Mouse (Mus musculus) intestine, postnatal 0 days (tissue): ENCODE data around the gene Lgr6. TPM values are rescaled to one million over a fixed set of nuclear protein-coding genes. Genes with fewer than 3 reads are reported as not detected.
A peak's percentile ranks its signal among the peaks of the same experiment; 100 is the strongest.

Experiments used
- ATAC-seq: fragments of 200-750 bp; cut with Nextera tagmentation; 2 replicates; pipeline ENCODE4 v1.8.0; 2017; ENCODE audit warnings: mild to moderate bottlenecking, moderate TSS enrichment, moderate library complexity
- H3K27ac ChIP-seq: fragments of 300-500 bp; sonication (generic); 2 replicates; pipeline ENCODE4 v1.5.1; 2014; ENCODE audit warnings: mild to moderate bottlenecking, low read depth, low read length, moderate library complexity
- H3K27me3 ChIP-seq: fragments of 300-500 bp; sonication (generic); replicated peaks from 2 replicates; pipeline ENCODE4 v1.6.1; 2014; ENCODE audit warnings: low read length, mixed read lengths; ENCODE audit not compliant: control insufficient read depth, insufficient read depth
- H3K36me3 ChIP-seq: fragments of 300-500 bp; sonication (generic); 2 replicates; pipeline ENCODE4 v1.6.1; 2014; ENCODE audit warnings: mild to moderate bottlenecking, moderate library complexity; ENCODE audit not compliant: control insufficient read depth, insufficient read depth
- H3K4me1 ChIP-seq: fragments of 300-500 bp; sonication (generic); replicated peaks from 2 replicates; pipeline ENCODE4 v1.6.1; 2014; ENCODE audit warnings: antibody characterized with exemption, low read length, mixed read lengths; ENCODE audit not compliant: control insufficient read depth, insufficient read depth
- H3K4me2 ChIP-seq: fragments of 300-500 bp; sonication (generic); replicated peaks from 2 replicates; pipeline ENCODE4 v1.6.1; 2014; ENCODE audit warnings: low read depth, mild to moderate bottlenecking, moderate library complexity
- H3K4me3 ChIP-seq: fragments of 300-500 bp; sonication (generic); 2 replicates; pipeline ENCODE4 v1.5.1; 2014; ENCODE audit warnings: low read depth, low read length
- H3K9ac ChIP-seq: fragments of 300-500 bp; sonication (generic); 2 replicates; pipeline ENCODE4 v1.6.1; 2014; ENCODE audit warnings: mild to moderate bottlenecking, low read depth, low read length
- H3K9me3 ChIP-seq: fragments of 300-500 bp; sonication (generic); 2 replicates; pipeline ENCODE4 v1.6.1; 2016; ENCODE audit warnings: mixed run types; ENCODE audit not compliant: control insufficient read depth
- CTCF ChIP-seq: sonication (generic); IDR thresholded peaks from 2 replicates; pipeline ENCODE4 v1.5.1; 2016; ENCODE audit warnings: low read depth, mild to moderate bottlenecking, control low read depth, antibody characterized with exemption, moderate library complexity
- WGBS: fragments of 180-500 bp; shearing (Covaris S2); extraction: QIAGEN DNeasy Blood & Tissue Kit; methylation state at CpG from one replicate; pipeline ENCODE4 v1.1.7; 2014; 5-methylcytosine and 5-hydroxymethylcytosine counted together
- polyA plus RNA-seq: library from polyadenylated mRNA; unstranded; fragments of >200 nt; fragmentation: Nextera tagmentation; extraction: Ambion mirVana; gene quantifications from 2 replicates; pipeline ENCODE4 v1.2.1, GENCODE M21; 2015

Gene Lgr6
- polyA plus RNA-seq, 1 experiment from 2014 or later, result 0.44 TPM

DNA sequence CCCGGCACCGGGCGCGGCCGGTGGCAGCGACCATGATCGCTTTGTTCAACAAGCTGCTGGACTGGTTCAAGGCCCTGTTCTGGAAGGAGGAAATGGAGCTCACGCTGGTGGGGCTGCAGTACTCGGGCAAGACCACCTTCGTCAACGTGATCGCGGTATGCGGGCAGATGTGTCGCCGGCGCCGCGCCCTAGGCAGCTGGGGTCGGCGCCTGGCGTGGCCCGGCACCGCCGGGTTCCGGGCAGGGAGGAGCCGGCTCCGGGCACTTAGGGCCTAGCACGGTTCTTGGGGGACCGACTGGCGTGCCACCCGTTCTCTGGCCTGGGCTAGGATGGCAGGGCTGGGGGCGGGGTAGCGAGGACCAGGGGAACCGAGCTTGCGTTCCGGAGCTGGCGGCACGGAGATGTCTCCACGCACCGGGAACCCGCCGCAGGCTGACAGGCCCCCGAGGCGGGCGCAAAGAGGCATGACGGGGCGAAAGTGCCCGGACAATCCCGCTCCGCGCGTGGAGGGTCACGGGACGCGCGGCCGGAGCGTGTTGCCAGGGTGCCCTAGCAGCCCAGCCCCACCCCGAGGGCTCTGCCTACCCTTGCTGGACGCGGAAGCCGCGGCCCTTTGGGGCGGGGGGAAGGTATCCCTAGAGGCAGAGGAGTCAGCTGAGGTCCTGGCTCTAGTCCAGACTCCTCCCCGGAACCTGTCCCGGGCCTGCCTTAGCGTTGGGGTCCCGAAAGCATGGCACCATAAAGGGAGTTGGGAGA is 42.0 kb upstream of the Lgr6 start:
- Histone ChIP-seq H3K9ac (peak overlapping the region; percentile 95), H3K4me1 (peaks cover 8% of the 10 kb centered on the region), H3K4me2 (peak overlapping the region; percentile 80), H3K36me3 (0 out of 2 replicates have a peak, but pooled peaks cover 4% of the 10 kb centered on the region), H3K9me3 (no peaks in the 10 kb centered on the region), H3K4me3 (peak overlapping the region; percentile 90), H3K27ac (peak overlapping the region; percentile 89), H3K27me3 (peaks cover 2% of the 10 kb centered on the region; the same call in 1 of the 2 replicates)
- WGBS, result under 1% methylated on average over 68 of the region's 69 CpGs
- ATAC-seq, result peak; percentile 74
- TF ChIP-seq CTCF, result no peak

DNA sequence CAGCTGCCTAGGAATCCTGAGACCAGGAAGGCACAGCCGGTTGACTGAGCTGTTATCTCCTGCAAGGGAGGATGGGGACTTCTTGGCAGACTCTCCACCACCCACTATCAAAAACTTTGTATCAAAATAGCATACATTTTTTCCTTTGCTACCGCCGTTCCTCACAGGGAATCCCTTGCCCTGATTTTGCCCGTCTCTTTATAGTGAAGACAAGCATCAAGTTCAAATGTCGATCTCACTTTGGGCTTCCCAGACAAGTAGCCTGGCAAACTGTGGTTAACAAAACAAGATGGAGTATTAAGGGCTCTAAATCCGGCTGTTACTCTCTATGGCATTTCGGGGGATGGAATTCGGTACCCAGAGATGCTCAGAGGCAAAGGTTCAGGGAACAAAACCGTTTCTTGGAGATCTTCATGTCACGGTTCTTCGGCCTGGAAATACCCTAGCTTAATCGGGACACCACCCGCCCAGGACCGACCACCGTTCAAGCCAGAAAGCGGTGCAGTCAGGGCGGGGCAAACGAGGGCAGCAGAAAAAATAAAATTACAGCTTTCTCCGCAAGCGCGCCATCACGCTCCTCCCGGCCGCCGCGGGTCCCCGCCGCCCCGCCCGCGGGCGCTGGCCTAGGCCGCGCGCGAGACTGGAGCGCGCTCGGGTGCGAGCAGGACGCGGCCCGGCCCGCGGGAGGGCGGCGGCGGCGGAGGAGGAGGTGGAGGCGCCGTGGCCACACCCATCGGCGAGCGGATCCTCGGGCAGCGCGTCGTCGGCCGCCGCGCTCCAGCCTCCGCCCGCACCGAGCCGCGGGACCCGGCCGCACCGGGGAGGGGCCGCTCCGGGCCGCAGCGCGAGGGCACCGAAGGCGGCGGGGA is 41.2 kb upstream of the Lgr6 start, which contains the start of gene Arl8a:
Arl8a (plus strand) TSS at position 748 of the 869 bp plus-strand sequence.
- Histone ChIP-seq H3K9me3 (no peaks in the 10 kb centered on the region), H3K4me1 (peaks cover 8% of the 10 kb centered on the region), H3K4me2 (peak within 1 kb of the TSS; percentile 80), H3K27me3 (peaks cover 2% of the 10 kb centered on the region; the same call in 1 of the 2 replicates), H3K4me3 (peak within 1 kb of the TSS; percentile 90), H3K36me3 (no peaks in the 10 kb centered on the region), H3K9ac (peak within 1 kb of the TSS; percentile 95), H3K27ac (peak within 1 kb of the TSS; percentile 89)
- under 1% methylated on average over 51 of the region's 78 CpGs for WGBS
- peak; percentile 78 for ATAC-seq
- TF ChIP-seq CTCF, result no peak

DNA sequence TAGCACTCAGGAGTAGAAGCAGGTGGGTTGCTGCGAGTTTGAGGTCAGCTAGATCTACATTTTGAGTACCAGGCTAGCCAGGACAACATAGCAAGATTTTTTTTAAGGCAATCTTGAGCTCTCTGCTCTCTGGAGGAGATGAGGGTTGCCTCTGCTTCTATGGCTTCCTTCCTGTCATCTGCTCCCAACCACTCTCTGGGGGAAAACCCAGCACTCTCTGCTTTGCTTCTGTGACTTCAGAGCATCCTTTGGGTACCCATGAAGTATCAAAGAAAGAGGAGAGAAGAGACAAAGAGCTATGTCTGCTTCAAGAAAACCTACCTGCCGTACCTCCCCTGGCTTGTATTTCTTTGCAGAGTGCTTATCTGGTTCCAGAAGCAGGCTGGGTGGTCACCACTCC is 38.9 kb upstream of the Lgr6 start:
- no peaks in the 10 kb centered on the region for H3K36me3 ChIP-seq
- no peak overlapping the region for H3K9ac ChIP-seq
- TF ChIP-seq CTCF, result no peak
- H3K9me3 ChIP-seq, result no peaks in the 10 kb centered on the region
- 83% methylated on average over 2 of the region's 2 CpGs for WGBS
- H3K4me1 ChIP-seq, result peaks cover 5% of the 10 kb centered on the region
- ATAC-seq, result no peak
- H3K27ac ChIP-seq, result no peak overlapping the region
- no peak overlapping the region for H3K4me3 ChIP-seq
- H3K4me2 ChIP-seq, result no peak overlapping the region
- H3K27me3 ChIP-seq, result peaks cover 2% of the 10 kb centered on the region; the same call in 1 of the 2 replicates

DNA sequence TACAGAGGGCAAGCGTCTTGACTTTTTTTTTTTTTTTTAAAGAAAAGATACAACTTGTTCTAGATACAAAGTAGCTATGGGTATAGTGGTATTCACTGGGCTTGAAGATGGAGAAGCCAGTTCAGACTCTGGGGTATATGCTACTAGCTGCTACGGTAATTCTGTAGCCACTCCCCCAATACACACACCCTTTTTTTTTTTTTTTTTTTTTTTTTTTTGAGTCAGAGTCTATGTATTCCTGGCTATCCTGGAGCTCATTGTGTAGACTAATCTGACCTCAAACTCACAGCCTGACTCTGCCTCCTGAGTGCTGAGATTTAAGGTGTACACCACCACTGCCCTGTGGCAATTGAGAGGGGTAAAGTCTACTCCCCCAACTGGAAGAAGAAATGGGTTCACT is 37.4 kb upstream of the Lgr6 start:
- H3K27me3 ChIP-seq, result peaks cover 2% of the 10 kb centered on the region; the same call in 1 of the 2 replicates
- 58% methylated on average over 2 of the region's 2 CpGs for WGBS

GRCm38 (mm10) chr1:135139906-135140305 is 34.8 kb upstream of the Lgr6 start:
- no peak for TF ChIP-seq CTCF
- Histone ChIP-seq H3K4me3 (no peak overlapping the region), H3K4me2 (no peak overlapping the region), H3K36me3 (no peaks in the 10 kb centered on the region), H3K9me3 (no peaks in the 10 kb centered on the region), H3K9ac (no peak overlapping the region), H3K27me3 (0 out of 2 replicates have a peak, but pooled peaks cover 2% of the 10 kb centered on the region), H3K27ac (no peak overlapping the region), H3K4me1 (no peaks in the 10 kb centered on the region)
- 64% methylated on average over 2 of the region's 2 CpGs for WGBS
- ATAC-seq, result no peak

More for the DNA sequence above, 37.4 kb upstream of the Lgr6 start:
- Histone ChIP-seq H3K36me3 (no peaks in the 10 kb centered on the region), H3K9ac (no peak overlapping the region), H3K4me3 (no peak overlapping the region), H3K27ac (no peak overlapping the region), H3K4me1 (no peaks in the 10 kb centered on the region), H3K4me2 (no peak overlapping the region), H3K9me3 (no peaks in the 10 kb centered on the region)
- ATAC-seq, result no peak
- no peak for TF ChIP-seq CTCF

DNA sequence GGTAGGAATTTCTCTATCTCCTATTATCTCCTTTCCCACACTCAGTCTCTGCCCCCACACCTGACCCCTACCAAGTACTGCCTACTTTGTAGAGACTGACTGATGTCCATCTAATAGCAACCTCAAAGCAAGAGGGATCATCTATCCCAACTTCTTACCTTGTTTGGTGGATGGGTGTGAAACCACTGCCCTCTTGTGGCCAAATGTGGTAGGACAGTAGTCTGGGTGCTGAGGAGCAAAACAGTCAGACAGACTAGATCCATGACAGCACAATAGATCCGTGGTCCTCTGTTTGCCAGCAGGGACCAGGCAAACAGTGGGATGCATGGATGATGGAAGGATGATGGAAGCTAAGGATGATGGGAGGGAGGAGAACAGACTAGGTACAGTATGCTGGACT is 31.4 kb upstream of the Lgr6 start:
- Histone ChIP-seq H3K4me3 (no peak overlapping the region), H3K27me3 (no peaks in the 10 kb centered on the region), H3K4me1 (no peaks in the 10 kb centered on the region), H3K4me2 (no peak overlapping the region), H3K9ac (no peak overlapping the region), H3K36me3 (no peaks in the 10 kb centered on the region), H3K27ac (no peak overlapping the region), H3K9me3 (no peaks in the 10 kb centered on the region)
- peak; percentile 99 for TF ChIP-seq CTCF
- 7% methylated on average over 1 of the region's 1 CpGs for WGBS
- no peak for ATAC-seq
